Mouse (Mus musculus) G1E (cell line): ENCODE results near the gene Gpc4.

Experiments
- CTCF ChIP-seq: IDR thresholded peaks from 2 replicates; pipeline ENCODE4 v1.5.1; 2012; ENCODE audit warnings: low read depth, low read length, inconsistent platforms, mixed read lengths
- TAL1 ChIP-seq: conservative IDR thresholded peaks from 2 replicates; pipeline ENCODE4 v1.6.1; 2012; ENCODE audit warnings: low read depth, low read length, inconsistent platforms, mixed read lengths

- TF ChIP-seq CTCF: no peak
- TF ChIP-seq TAL1: no peak
Observed at GRCm38 (mm10) chrX:52103771-52104170, 61.3 kb downstream of the Gpc4 start.
